Mouse (Mus musculus) midbrain, embryonic 10.5 days (tissue): ENCODE results near the gene Mecom. TPM values are rescaled to one million over a fixed set of nuclear protein-coding genes. Genes with fewer than 3 reads are reported as not detected.

Source experiments
- DNase-seq: peaks from one replicate; pipeline ENCODE4 v3.0.0-alpha.2; 2017; ENCODE audit warnings: low spot score
- H3K27ac ChIP-seq: fragments of 300-500 bp; sonication (generic); replicated peaks from 2 replicates; pipeline ENCODE4 v1.5.1; 2016; ENCODE audit warnings: mild to moderate bottlenecking
- H3K27me3 ChIP-seq: fragments of 300-500 bp; sonication (generic); 2 replicates; pipeline ENCODE4 v1.6.1; 2016; ENCODE audit warnings: low read depth, mild to moderate bottlenecking; ENCODE audit not compliant: poor library complexity, severe bottlenecking
- H3K36me3 ChIP-seq: fragments of 300-500 bp; sonication (generic); 2 replicates; pipeline ENCODE4 v1.6.1; 2016; ENCODE audit warnings: mild to moderate bottlenecking, moderate library complexity
- H3K4me1 ChIP-seq: fragments of 300-500 bp; sonication (generic); 2 replicates; pipeline ENCODE4 v1.6.1; 2016
- H3K4me3 ChIP-seq: fragments of 300-500 bp; sonication (generic); 2 replicates; pipeline ENCODE4 v1.5.1; 2016; ENCODE audit warnings: mild to moderate bottlenecking, moderate library complexity
- H3K9me3 ChIP-seq: fragments of 300-500 bp; sonication (generic); replicated peaks from 2 replicates; pipeline ENCODE4 v1.6.1; 2016; ENCODE audit warnings: mild to moderate bottlenecking
- WGBS: fragments of 180-500 bp; shearing (Covaris S2); methylation state at CpG from one replicate; pipeline ENCODE4 v1.1.7; 2016; 5-methylcytosine and 5-hydroxymethylcytosine counted together
- polyA plus RNA-seq: library from polyadenylated mRNA; unstranded; fragments of >200 nt; fragmentation: Nextera tagmentation; extraction: Ambion mirVana; gene quantifications from 2 replicates; pipeline ENCODE4 v1.2.1, GENCODE M21; 2016

Mecom gene
- polyA plus RNA-seq, 1 experiment from 2014 or later, result 22.6 TPM

GRCm38 (mm10) chr3:30349279-30349678 is 198.5 kb downstream of the Mecom start:
- no peaks in the 10 kb centered on the region for H3K9me3 ChIP-seq
- 54% methylated on average over 7 of the region's 7 CpGs for WGBS
- H3K36me3 ChIP-seq, result no peaks in the 10 kb centered on the region
- peaks cover 8% of the 10 kb centered on the region; the same call in 1 of the 2 replicates for H3K27me3 ChIP-seq
- no peak overlapping the region for H3K27ac ChIP-seq
- H3K4me3 ChIP-seq, result no peak overlapping the region
- no peak for DNase-seq
- peaks cover 5% of the 10 kb centered on the region for H3K4me1 ChIP-seq

DNA sequence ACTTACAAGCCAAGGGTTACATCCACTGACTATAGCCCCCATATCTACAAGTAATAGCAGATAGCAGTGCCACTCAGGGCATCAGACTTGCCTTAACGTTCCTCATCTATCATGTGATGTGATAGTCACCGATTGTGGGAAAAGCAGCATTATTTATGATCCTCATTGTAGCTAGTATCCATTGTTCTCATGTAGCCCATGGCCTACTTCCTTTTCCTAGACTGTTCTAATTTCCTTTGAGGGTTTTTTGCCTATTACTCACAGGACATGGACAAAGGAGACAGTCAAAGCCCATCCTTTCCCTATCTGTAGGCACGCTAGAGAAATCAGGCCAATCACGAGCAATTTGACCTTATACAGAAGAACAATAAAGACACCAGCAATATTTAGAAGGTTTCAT is 203.7 kb downstream of the Mecom start:
- Histone ChIP-seq H3K36me3 (no peaks in the 10 kb centered on the region), H3K27me3 (no peaks in the 10 kb centered on the region), H3K4me3 (no peak overlapping the region), H3K9me3 (no peaks in the 10 kb centered on the region), H3K4me1 (no peaks in the 10 kb centered on the region), H3K27ac (no peak overlapping the region)
- no peak for DNase-seq
- WGBS, result 87% methylated on average over 4 of the region's 4 CpGs

- H3K27ac ChIP-seq, result no peak overlapping the region
These were observed 215.5 kb downstream of the Mecom start for GRCm38 (mm10) chr3:30332337-30332736.

DNA sequence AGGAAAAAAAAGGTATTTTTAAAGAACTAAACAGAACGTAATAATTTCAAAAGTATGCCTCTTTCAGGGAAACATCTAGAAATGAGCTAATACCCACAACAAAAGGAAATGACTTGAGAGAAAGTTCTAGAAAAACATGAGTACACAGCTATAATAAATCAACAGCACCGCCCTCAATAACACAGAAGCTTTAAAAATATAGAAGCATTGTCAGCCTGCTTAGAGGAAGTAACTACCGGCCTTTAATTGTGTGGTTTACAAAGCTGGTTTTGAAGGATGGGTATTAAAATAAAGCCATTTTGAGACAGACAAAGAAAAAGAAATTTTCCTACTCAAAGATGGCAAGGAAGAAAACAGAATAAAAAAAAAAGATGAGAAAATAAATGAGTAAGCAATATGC is 217.3 kb downstream of the Mecom start:
- Histone ChIP-seq H3K27me3 (no peaks in the 10 kb centered on the region), H3K4me1 (no peaks in the 10 kb centered on the region), H3K36me3 (no peaks in the 10 kb centered on the region), H3K9me3 (no peaks in the 10 kb centered on the region), H3K4me3 (no peak overlapping the region), H3K27ac (no peak overlapping the region)
- 94% methylated on average over 3 of the region's 3 CpGs for WGBS
- no peak for DNase-seq

More at GRCm38 (mm10) chr3:30332337-30332736, 215.5 kb downstream of the Mecom start:
- DNase-seq, result no peak
- H3K4me3 ChIP-seq, result no peak overlapping the region
- H3K27me3 ChIP-seq, result no peaks in the 10 kb centered on the region
- no peaks in the 10 kb centered on the region for H3K9me3 ChIP-seq
- WGBS, result 95% methylated on average over 6 of the region's 6 CpGs
- no peaks in the 10 kb centered on the region for H3K36me3 ChIP-seq
- H3K4me1 ChIP-seq, result no peaks in the 10 kb centered on the region

- Histone ChIP-seq H3K9me3 (no peaks in the 10 kb centered on the region), H3K27ac (no peak overlapping the region), H3K27me3 (no peaks in the 10 kb centered on the region), H3K4me3 (no peak overlapping the region), H3K36me3 (no peaks in the 10 kb centered on the region), H3K4me1 (no peaks in the 10 kb centered on the region)
- 87% methylated on average over 3 of the region's 3 CpGs for WGBS
- DNase-seq, result no peak
These were observed 217.8 kb downstream of the Mecom start for GRCm38 (mm10) chr3:30330021-30330420.

DNA sequence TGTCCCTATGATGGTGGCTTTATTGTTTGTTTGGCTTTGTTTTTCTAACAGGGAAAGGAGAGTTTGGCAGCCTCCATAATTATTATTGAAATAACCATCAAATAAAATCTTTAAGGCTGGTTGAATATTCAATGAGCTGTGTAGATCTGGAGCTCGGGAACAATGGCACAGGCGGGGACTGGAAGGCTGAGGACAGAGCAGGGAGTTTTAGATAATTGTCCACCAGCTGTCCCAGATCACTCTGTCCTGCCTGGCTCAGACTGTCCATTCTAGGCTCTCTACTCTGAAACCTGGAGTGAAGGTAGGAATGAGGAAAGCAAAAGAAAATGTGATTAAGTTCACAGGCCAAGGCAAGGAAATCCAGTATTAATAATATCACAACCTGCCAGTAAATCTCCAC is 232.9 kb downstream of the Mecom start:
- WGBS, result 59% methylated on average over 2 of the region's 2 CpGs

DNA sequence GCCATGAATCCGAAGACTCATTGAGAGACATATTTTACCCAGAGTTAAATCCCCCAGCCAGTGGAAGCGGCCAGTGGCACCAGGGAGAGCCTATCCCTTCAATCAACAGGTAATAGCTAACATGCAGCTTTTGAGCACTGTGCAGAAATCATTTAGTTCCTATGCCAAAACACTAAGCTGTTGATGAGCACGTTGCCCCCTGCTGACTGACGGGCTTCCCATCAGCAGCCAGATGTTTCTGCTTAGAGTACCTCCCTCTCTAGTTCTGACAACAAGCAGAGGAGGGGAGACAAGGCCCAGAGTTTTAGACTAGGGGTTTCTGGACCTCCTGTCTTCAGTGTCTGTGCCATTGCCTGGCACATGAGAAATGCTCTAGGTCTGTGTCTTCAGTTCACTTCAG is 239.7 kb downstream of the Mecom start:
- no peaks in the 10 kb centered on the region for H3K36me3 ChIP-seq
- 66% methylated on average over 4 of the region's 4 CpGs for WGBS

More for the DNA sequence above, 232.9 kb downstream of the Mecom start:
- Histone ChIP-seq H3K27me3 (0 out of 2 replicates have a peak, but pooled peaks cover 2% of the 10 kb centered on the region), H3K9me3 (no peaks in the 10 kb centered on the region), H3K36me3 (no peaks in the 10 kb centered on the region), H3K4me1 (peaks cover 21% of the 10 kb centered on the region), H3K27ac (no peak overlapping the region), H3K4me3 (no peak overlapping the region)
- DNase-seq, result no peak

GRCm38 (mm10) chr3:30307601-30308000 is 240.2 kb downstream of the Mecom start:
- H3K27me3 ChIP-seq, result no peaks in the 10 kb centered on the region
- DNase-seq, result no peak
- no peaks in the 10 kb centered on the region for H3K36me3 ChIP-seq
- H3K4me3 ChIP-seq, result no peak overlapping the region
- H3K9me3 ChIP-seq, result no peaks in the 10 kb centered on the region
- 89% methylated on average over 6 of the region's 6 CpGs for WGBS
- H3K27ac ChIP-seq, result no peak overlapping the region
- peaks cover 4% of the 10 kb centered on the region; the same call in 1 of the 2 replicates for H3K4me1 ChIP-seq

More for the DNA sequence above, 239.7 kb downstream of the Mecom start:
- H3K9me3 ChIP-seq, result no peaks in the 10 kb centered on the region
- H3K4me1 ChIP-seq, result peaks cover 4% of the 10 kb centered on the region; the same call in 1 of the 2 replicates
- H3K27ac ChIP-seq, result no peak overlapping the region
- no peak for DNase-seq
- no peaks in the 10 kb centered on the region for H3K27me3 ChIP-seq
- H3K4me3 ChIP-seq, result no peak overlapping the region

- no peak for DNase-seq
- peaks cover 4% of the 10 kb centered on the region; the same call in 1 of the 2 replicates for H3K4me1 ChIP-seq
- H3K9me3 ChIP-seq, result no peaks in the 10 kb centered on the region
These were observed 241.7 kb downstream of the Mecom start for GRCm38 (mm10) chr3:30306080-30306479.

DNA sequence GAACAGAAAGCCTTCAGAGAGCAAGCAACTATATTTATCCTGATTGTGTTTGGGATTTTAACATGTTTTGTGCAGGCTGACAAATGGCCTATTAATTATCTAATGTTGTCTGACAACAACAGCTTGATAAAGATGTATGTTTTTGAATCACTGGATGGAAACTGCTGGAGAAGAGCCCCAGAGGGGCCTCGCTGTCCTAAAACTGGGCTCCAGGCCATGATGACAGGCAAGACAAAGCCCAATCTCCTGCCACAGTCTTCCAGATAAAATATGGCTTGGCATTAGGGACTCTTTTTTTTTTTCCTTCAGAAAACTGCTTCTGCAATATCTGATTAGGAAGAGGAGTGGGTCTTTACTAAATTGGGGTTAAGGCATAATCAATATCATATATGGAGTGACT is 248.3 kb downstream of the Mecom start:
- DNase-seq, result no peak
- H3K4me1 ChIP-seq, result peaks cover 8% of the 10 kb centered on the region; the same call in 1 of the 2 replicates
- no peaks in the 10 kb centered on the region for H3K9me3 ChIP-seq
- 81% methylated on average over 1 of the region's 1 CpGs for WGBS
- no peaks in the 10 kb centered on the region for H3K36me3 ChIP-seq
- no peak overlapping the region for H3K4me3 ChIP-seq
- H3K27me3 ChIP-seq, result no peaks in the 10 kb centered on the region
- H3K27ac ChIP-seq, result no peak overlapping the region

More at GRCm38 (mm10) chr3:30306080-30306479, 241.7 kb downstream of the Mecom start:
- H3K27ac ChIP-seq, result no peak overlapping the region
- WGBS, result 77% methylated on average over 3 of the region's 3 CpGs
- H3K4me3 ChIP-seq, result no peak overlapping the region
- no peaks in the 10 kb centered on the region for H3K27me3 ChIP-seq
- H3K36me3 ChIP-seq, result no peaks in the 10 kb centered on the region

DNA sequence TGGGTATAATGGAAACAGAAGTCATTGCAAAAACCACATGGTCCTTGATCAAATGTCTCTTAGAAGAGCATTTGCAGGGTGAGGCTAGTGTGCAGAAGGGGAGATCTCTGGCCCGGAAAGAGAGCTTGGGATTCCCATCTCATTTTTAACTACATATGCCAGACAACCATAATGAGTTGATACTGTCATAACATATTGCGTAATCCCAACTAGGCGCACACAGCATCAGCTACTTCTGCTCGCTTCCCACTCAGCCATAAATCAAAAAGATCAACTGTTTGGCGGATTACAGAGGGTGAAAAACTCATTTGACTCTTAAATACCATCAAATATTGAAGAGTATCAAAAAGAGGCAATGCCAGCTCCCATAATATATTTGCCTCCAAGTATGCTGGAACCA is 253.4 kb downstream of the Mecom start:
- Histone ChIP-seq H3K9me3 (no peaks in the 10 kb centered on the region), H3K4me1 (peaks cover 8% of the 10 kb centered on the region; the same call in 1 of the 2 replicates), H3K4me3 (no peak overlapping the region), H3K36me3 (no peaks in the 10 kb centered on the region), H3K27me3 (no peaks in the 10 kb centered on the region), H3K27ac (no peak overlapping the region)
- 92% methylated on average over 5 of the region's 5 CpGs for WGBS
- DNase-seq, result no peak

DNA sequence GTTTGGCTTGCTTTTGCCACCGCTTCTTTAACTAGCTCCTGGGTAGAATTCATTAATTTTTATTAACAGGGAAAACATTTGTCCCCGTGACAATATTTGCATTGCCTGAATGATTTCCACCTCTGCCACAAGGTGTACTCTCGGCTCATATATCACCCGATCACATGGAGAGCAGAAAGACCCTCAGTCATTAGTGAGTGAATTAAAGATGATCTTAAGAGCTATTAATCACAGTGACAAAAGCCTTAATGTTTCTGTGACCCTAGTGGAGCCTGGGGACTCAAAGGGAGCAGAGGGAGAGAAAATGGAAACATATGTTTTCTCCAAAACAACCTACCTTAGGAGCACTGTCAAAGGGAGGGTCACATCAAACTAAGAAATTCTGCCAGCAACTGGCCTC is 261.3 kb downstream of the Mecom start:
- DNase-seq, result no peak
- Histone ChIP-seq H3K4me3 (no peak overlapping the region), H3K27me3 (no peaks in the 10 kb centered on the region), H3K9me3 (no peaks in the 10 kb centered on the region), H3K4me1 (peaks cover 11% of the 10 kb centered on the region; the same call in 1 of the 2 replicates), H3K36me3 (no peaks in the 10 kb centered on the region), H3K27ac (no peak overlapping the region)
- 56% methylated on average over 4 of the region's 4 CpGs for WGBS

DNA sequence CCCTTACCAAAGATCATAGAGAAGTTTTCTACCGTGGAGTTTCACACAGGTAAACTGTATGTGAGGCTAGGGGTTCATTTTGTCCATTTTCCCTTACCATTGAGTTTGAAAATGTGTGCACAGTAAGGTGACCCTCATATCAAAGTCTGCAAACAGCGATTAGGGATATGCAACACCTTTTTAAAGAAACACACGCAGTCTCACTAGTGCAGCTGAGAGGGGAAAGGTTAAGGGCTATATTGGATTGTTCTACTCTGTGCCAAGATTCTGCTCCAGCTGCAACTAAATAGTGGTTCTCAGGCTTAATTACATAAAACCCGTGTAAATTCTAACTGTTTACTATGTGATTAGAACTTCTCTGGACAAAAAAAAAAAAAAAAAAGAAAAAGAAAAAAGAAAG is 263.7 kb downstream of the Mecom start:
- Histone ChIP-seq H3K9me3 (no peaks in the 10 kb centered on the region), H3K4me3 (no peak overlapping the region), H3K4me1 (peaks cover 11% of the 10 kb centered on the region; the same call in 1 of the 2 replicates), H3K27me3 (no peaks in the 10 kb centered on the region), H3K27ac (no peak overlapping the region), H3K36me3 (no peaks in the 10 kb centered on the region)
- 80% methylated on average over 4 of the region's 4 CpGs for WGBS
- DNase-seq, result no peak

- Histone ChIP-seq H3K27ac (no peak overlapping the region), H3K27me3 (no peaks in the 10 kb centered on the region), H3K9me3 (no peaks in the 10 kb centered on the region), H3K36me3 (no peaks in the 10 kb centered on the region), H3K4me1 (peaks cover 11% of the 10 kb centered on the region; the same call in 1 of the 2 replicates), H3K4me3 (no peak overlapping the region)
- no peak for DNase-seq
- WGBS, result 83% methylated on average over 5 of the region's 5 CpGs
These were observed 264.2 kb downstream of the Mecom start for GRCm38 (mm10) chr3:30283562-30283961.
